Mouse (Mus musculus) lung, adult 2 months (tissue): ENCODE data around the gene Clec18a. TPM values are rescaled to one million over a fixed set of nuclear protein-coding genes. Genes with fewer than 3 reads are reported as not detected.
"Not testable (repeated sequence)": the region's sequence is repeated elsewhere in the genome, so short reads cannot be mapped to it uniquely, and the experiment has no call there.

Source experiments
- DNase-seq: peaks from one replicate; pipeline ENCODE4 v3.0.0; 2022
- H3K4me1 ChIP-seq: fragments of 200-500 bp; 2 replicates; pipeline ENCODE4 v1.6.1; 2011; ENCODE audit warnings: low read length; ENCODE audit not compliant: control insufficient read depth, insufficient read depth
- H3K4me3 ChIP-seq: fragments of 200-500 bp; replicated peaks from 2 replicates; pipeline ENCODE3; 2011; ENCODE audit warnings: low read depth, mild to moderate bottlenecking, control low read depth, low read length; ENCODE audit errors: extremely low read depth
- CTCF ChIP-seq: fragments of 200-500 bp; IDR thresholded peaks from 2 replicates; pipeline ENCODE4 v1.5.1; 2011; ENCODE audit warnings: mild to moderate bottlenecking, low read length, control low read depth; ENCODE audit not compliant: insufficient read depth
- POLR2A ChIP-seq: fragments of 200-500 bp; IDR thresholded peaks from 2 replicates; pipeline ENCODE4 v1.6.1; 2011; ENCODE audit warnings: low read depth, mild to moderate bottlenecking, control low read depth, low read length, borderline replicate concordance; ENCODE audit errors: extremely low read depth
- WGBS: fragments of 180-500 bp; shearing (Covaris S2); methylation state at CpG from one replicate; pipeline ENCODE4 v1.1.7; 2018; 5-methylcytosine and 5-hydroxymethylcytosine counted together
- polyA plus RNA-seq: library from polyadenylated mRNA; depleted of rRNA; stranded (reverse); fragments of >200 nt; gene quantifications from 2 replicates; pipeline ENCODE4 v1.2.3, GENCODE M21; 2012; rRNA removed

The Clec18a gene
- polyA plus RNA-seq, 1 experiment = 0.07 TPM

GRCm38 (mm10) chr8:111034276-111034675, 58.0 kb downstream of the Clec18a start:
- H3K4me1 ChIP-seq = peaks cover 3% of the 10 kb centered on the region; the same call in 1 of the 2 replicates

DNA sequence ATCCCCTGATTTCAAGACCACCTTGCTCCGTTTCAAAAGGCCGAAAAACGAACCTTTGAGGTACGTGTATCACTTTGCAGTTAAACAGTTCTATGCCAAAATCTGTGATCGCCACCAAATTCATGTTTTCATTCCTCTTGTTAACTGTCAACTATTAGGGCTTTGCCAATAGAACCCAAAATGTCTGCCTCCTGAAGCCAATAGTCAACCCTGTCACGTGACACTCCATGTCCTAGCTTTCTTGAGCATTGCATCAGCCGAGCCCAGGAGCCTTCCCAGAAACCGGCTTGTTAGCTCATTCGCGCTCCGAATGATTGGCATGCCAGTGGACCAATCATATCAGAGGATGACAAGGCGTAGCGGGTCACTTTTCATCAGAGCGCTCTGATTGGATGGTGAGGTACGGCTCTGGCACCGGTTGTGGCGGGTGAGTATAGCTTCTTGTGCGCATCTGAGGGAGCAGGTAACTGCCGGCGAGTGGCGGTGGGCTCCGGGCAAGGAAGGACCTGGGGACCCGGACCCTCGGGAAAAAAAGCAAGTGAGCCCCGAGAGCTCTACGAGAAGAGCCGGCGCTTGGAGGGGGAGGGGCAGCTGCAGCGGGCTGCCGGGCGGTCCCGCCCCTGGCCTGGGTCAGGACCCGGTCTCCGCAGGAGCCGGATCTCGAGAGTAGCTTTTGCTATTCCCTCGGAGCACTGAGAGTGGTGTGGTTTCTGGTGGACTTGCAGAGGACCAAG, 58.6 kb downstream of the Clec18a start:
- WGBS = 7% methylated on average over 37 of the region's 37 CpGs
- DNase-seq = peak; percentile 93
- peak overlapping the region; percentile 90 for H3K4me3 ChIP-seq
- peaks cover 3% of the 10 kb centered on the region; the same call in 1 of the 2 replicates for H3K4me1 ChIP-seq
- peak; percentile 67; the same call in 1 of the 2 replicates for TF ChIP-seq POLR2A
- no peak for TF ChIP-seq CTCF

More at GRCm38 (mm10) chr8:111034276-111034675, 58.0 kb downstream of the Clec18a start:
- DNase-seq = no peak
- H3K4me3 ChIP-seq = peak overlapping the region; percentile 90
- WGBS = 15% methylated on average over 12 of the region's 12 CpGs
- TF ChIP-seq CTCF (no peak), POLR2A (no peak)

DNA sequence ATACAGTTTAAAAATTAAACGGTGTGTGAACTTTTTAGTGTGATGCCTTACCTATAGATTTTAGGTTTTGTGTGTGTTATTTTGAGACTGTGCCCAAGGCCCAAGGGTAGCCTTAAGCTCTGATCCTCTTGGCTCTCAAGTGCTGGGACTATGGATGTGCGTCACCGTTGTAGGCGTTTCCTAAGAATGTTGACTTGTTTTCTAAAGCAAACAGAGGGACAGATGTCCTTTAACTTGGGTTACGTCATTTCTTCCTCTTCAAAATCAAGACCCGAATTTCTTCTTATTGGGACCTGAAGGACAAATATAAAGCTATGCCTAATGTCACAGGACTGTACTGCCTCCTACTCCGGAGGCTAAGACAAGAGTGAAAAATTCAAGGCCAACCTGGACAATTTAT, 59.3 kb downstream of the Clec18a start, which contains the start of gene Aars:
TSS of gene Aars (plus strand) at position 229 of the 400 bp plus-strand sequence.
- Histone ChIP-seq H3K4me1 (peaks cover 3% of the 10 kb centered on the region; the same call in 1 of the 2 replicates), H3K4me3 (peak within 1 kb of the TSS; percentile 90)
- DNase-seq = no peak
- TF ChIP-seq CTCF (no peak), POLR2A (no peak)
- 88% methylated on average over 7 of the region's 7 CpGs for WGBS

DNA sequence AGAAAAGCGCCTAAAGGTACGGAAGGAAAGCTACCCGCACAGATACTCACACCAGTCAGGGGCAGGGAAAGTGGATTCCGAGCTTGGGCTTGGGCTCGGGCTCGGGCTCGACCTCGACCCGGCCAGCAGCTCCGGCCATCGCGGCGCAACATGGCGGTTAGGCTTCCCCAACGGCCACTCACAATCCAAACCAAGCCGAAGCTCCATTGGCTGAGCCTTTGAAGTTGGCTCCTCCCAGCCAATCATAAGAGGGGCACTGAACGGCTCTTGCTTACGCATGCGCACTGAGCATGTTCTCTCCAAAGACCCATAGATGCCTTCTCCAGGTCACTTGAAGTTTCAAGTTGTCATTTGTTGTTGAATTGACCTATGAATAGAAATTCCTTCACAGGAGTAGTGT, 60.7 kb downstream of the Clec18a start, which contains the start of gene Ddx19b:
TSS of gene Ddx19b (minus strand) at position 180 of the 400 bp plus-strand sequence.
- WGBS = 93% methylated on average over 19 of the region's 19 CpGs
- H3K4me3 ChIP-seq = no peak within 1 kb of the TSS
- TF ChIP-seq CTCF = no peak
- TF ChIP-seq POLR2A = no peak
- peaks cover 3% of the 10 kb centered on the region; the same call in 1 of the 2 replicates for H3K4me1 ChIP-seq
- DNase-seq = no peak

DNA sequence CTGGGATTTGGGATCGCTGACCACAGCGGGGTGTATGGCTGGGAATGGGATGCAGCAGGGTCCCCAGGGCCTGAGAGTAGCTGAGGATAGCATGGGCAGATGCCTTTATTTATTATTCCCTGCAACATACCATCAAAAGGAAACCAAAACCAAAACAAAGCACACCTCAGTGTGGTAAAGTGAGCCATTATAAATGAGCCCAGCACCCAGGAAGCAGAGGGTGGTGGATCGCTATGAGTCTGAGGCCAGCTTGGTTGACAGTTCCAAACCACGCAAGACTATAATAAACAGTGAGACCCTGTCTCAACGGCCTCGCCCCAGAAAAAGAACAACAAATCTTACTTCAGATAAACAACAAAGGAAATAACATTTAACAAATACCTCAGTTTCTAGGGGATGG, 62.2 kb downstream of the Clec18a start:
- H3K4me3 ChIP-seq = no peak overlapping the region
- no peaks in the 10 kb centered on the region for H3K4me1 ChIP-seq
- DNase-seq = no peak
- WGBS = 61% methylated on average over 6 of the region's 6 CpGs
- TF ChIP-seq CTCF (no peak), POLR2A (no peak)

- WGBS = 36% methylated on average over 4 of the region's 4 CpGs
- DNase-seq = no peak
- Histone ChIP-seq H3K4me1 (no peaks in the 10 kb centered on the region), H3K4me3 (no peak overlapping the region)
- TF ChIP-seq CTCF (no peak), POLR2A (no peak)
Observed at GRCm38 (mm10) chr8:111029589-111029988, 62.6 kb downstream of the Clec18a start.

- TF ChIP-seq POLR2A (peak; percentile 72), CTCF (no peak)
- no peaks in the 10 kb centered on the region for H3K4me1 ChIP-seq
- H3K4me3 ChIP-seq = peak overlapping the region; percentile 80
- 1% methylated on average over 31 of the region's 31 CpGs for whole genome bisulfite sequencing
- DNase-seq = peak; percentile 87
Observed at GRCm38 (mm10) chr8:111027391-111027937, 64.8 kb downstream of the Clec18a start.

- WGBS = 84% methylated on average over 2 of the region's 2 CpGs
- not testable (repeated sequence) for H3K4me1 ChIP-seq, DNase-seq, H3K4me3 ChIP-seq
Observed at GRCm38 (mm10) chr8:111026609-111027008, 65.6 kb downstream of the Clec18a start.

- WGBS = 68% methylated on average over 9 of the region's 10 CpGs
- DNase-seq = not testable (repeated sequence)
Observed at GRCm38 (mm10) chr8:111010230-111010991, 81.8 kb downstream of the Clec18a start.

More at GRCm38 (mm10) chr8:111010230-111010991, 81.8 kb downstream of the Clec18a start:
- H3K4me1 ChIP-seq, H3K4me3 ChIP-seq: not testable (repeated sequence)

Other genes with a start within 250 kb of the Clec18a start
- 19.2 and 26.8 TPM in 2 replicates for gene Cog4, start 245.8 kb downstream of the Clec18a start, polyA plus RNA-seq
- gene Sf3b3, start 245.6 kb downstream of the Clec18a start, polyA plus RNA-seq = 22.3 and 33.3 TPM in 2 replicates
- 15.8 and 17.9 TPM in 2 replicates for gene Fuk, start 189.9 kb downstream of the Clec18a start, polyA plus RNA-seq
- gene St3gal2, start 172.5 kb downstream of the Clec18a start, polyA plus RNA-seq = 41.0 and 48.5 TPM in 2 replicates
- gene Ddx19a, start 94.6 kb downstream of the Clec18a start, polyA plus RNA-seq = 16.3 and 21.0 TPM in 2 replicates
- gene Ddx19b, start 60.7 kb downstream of the Clec18a start, polyA plus RNA-seq = 2.4 and 4.9 TPM in 2 replicates
- 20.0 and 28.7 TPM in 2 replicates for gene Aars, start 59.3 kb downstream of the Clec18a start, polyA plus RNA-seq
- 1.8 and 22.2 TPM in 2 replicates for gene Exosc6, start 36.1 kb downstream of the Clec18a start, polyA plus RNA-seq
- 12.0 and 12.5 TPM in 2 replicates for gene Pdpr, start 2.2 kb upstream of the Clec18a start, polyA plus RNA-seq
- gene Glg1, start 166.8 kb upstream of the Clec18a start, polyA plus RNA-seq = 38.8 and 44.7 TPM in 2 replicates
- 8.0 and 10.8 TPM in 2 replicates for gene Rfwd3, start 207.8 kb upstream of the Clec18a start, polyA plus RNA-seq
- 1.7 and 2.5 TPM in 2 replicates for gene Mlkl, start 245.8 kb upstream of the Clec18a start, polyA plus RNA-seq